Mouse (Mus musculus) ES-E14 (cell line): Measurements from ENCODE around the gene Pde2a. TPM values are rescaled to one million over a fixed set of nuclear protein-coding genes. Genes with fewer than 3 reads are reported as not detected.

Experiments
- DNase-seq: peaks from one replicate; pipeline ENCODE4 v3.0.0-alpha.2; 2013; ENCODE audit warnings: low read depth, low spot score
- H3K27ac ChIP-seq: 2 replicates; pipeline ENCODE4 v1.5.1; 2012; ENCODE audit warnings: low read depth, mild to moderate bottlenecking, low read length, moderate library complexity, mixed read lengths; ENCODE audit not compliant: poor library complexity, insufficient read depth, severe bottlenecking
- H3K36me3 ChIP-seq: 2 replicates; pipeline ENCODE4 v1.6.1; 2012; ENCODE audit warnings: mild to moderate bottlenecking, low read length, moderate library complexity, mixed read lengths; ENCODE audit not compliant: control insufficient read depth, poor library complexity, insufficient read depth, severe bottlenecking
- H3K4me1 ChIP-seq, 2 experiments: fragments of 150-350 bp in 1 of 2; sonication (generic) in 1 of 2; 2 replicates each; pipeline ENCODE4 v1.6.1; 2012; ENCODE audit warnings: low read length in 2 of 2, mild to moderate bottlenecking in 1 of 2, mixed read lengths in 1 of 2; ENCODE audit not compliant: control insufficient read depth in 2 of 2, insufficient read depth in 2 of 2, poor library complexity in 1 of 2
- H3K4me3 ChIP-seq, 2 experiments: fragments of 150-350 bp in 1 of 2; sonication (generic) in 1 of 2; 2 replicates each; pipeline ENCODE4 v1.5.1; 2012; ENCODE audit warnings: low read length in 2 of 2, low read depth in 1 of 2, mild to moderate bottlenecking in 1 of 2, mixed read lengths in 1 of 2; ENCODE audit not compliant: insufficient read depth in 1 of 2, poor library complexity in 1 of 2, severe bottlenecking in 1 of 2
- H3K9ac ChIP-seq: 2 replicates; pipeline ENCODE4 v1.6.1; 2012; ENCODE audit warnings: low read depth, mild to moderate bottlenecking, low read length, mixed read lengths; ENCODE audit not compliant: poor library complexity, insufficient read depth, severe bottlenecking
- H3K9me3 ChIP-seq: fragments of 150-350 bp; sonication (generic); 2 replicates; pipeline ENCODE4 v1.6.1; 2012; ENCODE audit warnings: low read depth, mild to moderate bottlenecking, low read length; ENCODE audit not compliant: control insufficient read depth, insufficient read depth
- CHD2 ChIP-seq: IDR thresholded peaks from 2 replicates; pipeline ENCODE4 v1.6.1; 2014; ENCODE audit warnings: mild to moderate bottlenecking, low read depth, low read length, inconsistent platforms
- HCFC1 ChIP-seq: IDR thresholded peaks from 2 replicates; pipeline ENCODE4 v1.6.1; 2012; ENCODE audit warnings: low read length, inconsistent platforms, borderline replicate concordance; ENCODE audit not compliant: insufficient read depth
- MAFK ChIP-seq: IDR thresholded peaks from 2 replicates; pipeline ENCODE4 v1.6.1; 2014; ENCODE audit warnings: mild to moderate bottlenecking, low read depth, low read length, inconsistent platforms; ENCODE audit not compliant: insufficient read depth
- ZC3H11A ChIP-seq: IDR thresholded peaks from 2 replicates; pipeline ENCODE4 v1.6.1; 2012; ENCODE audit warnings: low read depth, mild to moderate bottlenecking, inconsistent platforms, low read length, borderline replicate concordance
- ZNF384 ChIP-seq: IDR thresholded peaks from 2 replicates; pipeline ENCODE4 v1.6.1; 2012; ENCODE audit warnings: low read depth, low read length, inconsistent platforms
- in situ Hi-C, 2 experiments: fragments of 600-800 bp; cut with MboI; formaldehyde crosslinking; loops; one replicate each; pipeline ENCODE4 v1.15.1; 2025; ENCODE audit warnings: low sequenced_read_pairs in 2 of 2, inconsistent platforms in 1 of 2; ENCODE audit not compliant: unreplicated experiment in 2 of 2
- total RNA-seq: library from RNA; depleted of rRNA; stranded (reverse); fragments of 300-350 nt; gene quantifications from 2 replicates; pipeline ENCODE4 v1.2.3, GENCODE M21; 2012

Pde2a gene
- total RNA-seq, 1 experiment = 6.2 TPM

GRCm38 (mm10) chr7:101471968-101472480 lies 50.5 kb downstream of the Pde2a start:
- Histone ChIP-seq H3K27ac (no peak overlapping the region), H3K36me3 (no peaks in the 10 kb centered on the region), H3K4me3 (no peak overlapping the region), H3K4me1 (no peaks in the 10 kb centered on the region), H3K9ac (no peak overlapping the region), H3K9me3 (no peaks in the 10 kb centered on the region)
- in situ Hi-C loops = no loop called here
- DNase-seq = no peak
- TF ChIP-seq MAFK (no peak), ZC3H11A (no peak), CHD2 (no peak), ZNF384 (no peak), HCFC1 (no peak)

GRCm38 (mm10) chr7:101472598-101473558 lies 51.4 kb downstream of the Pde2a start:
- Histone ChIP-seq H3K27ac (no peak overlapping the region), H3K9ac (no peak overlapping the region), H3K4me3 (no peak overlapping the region), H3K9me3 (no peaks in the 10 kb centered on the region), H3K4me1 (no peaks in the 10 kb centered on the region), H3K36me3 (no peaks in the 10 kb centered on the region)
- in situ Hi-C loops = no loop called here
- TF ChIP-seq CHD2 = no peak
- TF ChIP-seq MAFK = no peak
- no peak for TF ChIP-seq HCFC1
- no peak for TF ChIP-seq ZC3H11A
- no peak for TF ChIP-seq ZNF384
- no peak for DNase-seq

GRCm38 (mm10) chr7:101474399-101474811 lies 52.9 kb downstream of the Pde2a start:
- H3K36me3 ChIP-seq = no peaks in the 10 kb centered on the region
- TF ChIP-seq MAFK (no peak), ZC3H11A (no peak), ZNF384 (no peak), CHD2 (no peak), HCFC1 (no peak)
- no peak overlapping the region for H3K4me3 ChIP-seq
- H3K4me1 ChIP-seq = peaks cover 0 to 3% of the 10 kb centered on the region in 2 experiments; a peak in 1 of 4 replicates
- no peak overlapping the region for H3K27ac ChIP-seq
- no peak for DNase-seq
- in situ Hi-C loops = no loop called here
- no peaks in the 10 kb centered on the region for H3K9me3 ChIP-seq
- no peak overlapping the region for H3K9ac ChIP-seq

- Histone ChIP-seq H3K27ac (no peak overlapping the region), H3K9ac (no peak overlapping the region), H3K9me3 (no peaks in the 10 kb centered on the region), H3K4me1 (peaks cover 0 to 3% of the 10 kb centered on the region in 2 experiments; a peak in 1 of 4 replicates), H3K4me3 (no peak overlapping the region), H3K36me3 (no peaks in the 10 kb centered on the region)
- in situ Hi-C loops = no loop called here
- no peak for DNase-seq
- TF ChIP-seq ZC3H11A = no peak
- no peak for TF ChIP-seq HCFC1
- TF ChIP-seq ZNF384 = no peak
- no peak for TF ChIP-seq CHD2
- no peak for TF ChIP-seq MAFK
Observed at GRCm38 (mm10) chr7:101476028-101476427, 54.5 kb downstream of the Pde2a start.
